Mouse (Mus musculus): ENCODE results near the gene Fgfr2.

The Fgfr2 gene

DNA sequence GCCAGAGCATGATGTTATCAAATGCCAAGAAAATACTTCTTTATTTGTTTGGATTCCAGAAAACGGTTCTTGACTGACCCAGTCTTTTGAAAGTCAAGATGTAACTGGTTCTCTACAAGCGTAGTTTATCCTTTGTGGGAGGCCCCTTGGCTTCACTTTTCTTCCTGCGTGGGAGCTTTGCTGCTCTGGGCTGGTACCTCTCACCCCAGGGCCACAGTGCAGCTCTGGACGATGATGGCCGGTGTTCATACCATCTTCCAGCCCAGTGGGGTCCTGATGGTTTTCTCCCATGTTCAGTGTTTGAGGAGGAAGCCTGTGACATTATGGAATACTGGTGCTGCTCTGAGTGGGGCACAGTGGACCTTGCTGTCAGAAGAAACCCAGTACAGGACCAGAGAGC is 1575.7 kb downstream of the Fgfr2 start:
- no peak for DNase-seq (ENCODE audit: low read depth in 2 of 2, low spot score in 2 of 2)

DNA sequence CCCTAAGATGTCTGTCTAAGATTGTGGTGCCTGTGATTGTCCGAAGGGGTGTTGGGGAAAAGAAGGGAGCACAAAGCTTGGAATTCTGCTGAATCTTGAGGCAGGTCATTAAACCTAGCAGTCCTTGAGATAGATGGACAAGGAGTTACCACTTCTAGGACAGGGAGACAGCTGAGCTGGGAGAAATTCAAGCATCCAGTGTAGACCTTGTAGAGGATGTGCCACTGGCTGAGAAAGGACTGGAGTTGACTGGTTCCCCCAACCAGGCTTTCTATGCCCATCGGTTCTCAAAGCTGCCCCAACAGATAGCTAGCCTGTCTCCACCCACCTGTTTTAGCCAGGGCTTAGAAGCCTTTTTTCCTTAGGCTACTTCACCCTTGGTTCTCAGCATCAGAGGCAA is 1576.7 kb downstream of the Fgfr2 start:
- no peak for DNase-seq (ENCODE audit: low read depth in 2 of 2, low spot score in 2 of 2)

DNA sequence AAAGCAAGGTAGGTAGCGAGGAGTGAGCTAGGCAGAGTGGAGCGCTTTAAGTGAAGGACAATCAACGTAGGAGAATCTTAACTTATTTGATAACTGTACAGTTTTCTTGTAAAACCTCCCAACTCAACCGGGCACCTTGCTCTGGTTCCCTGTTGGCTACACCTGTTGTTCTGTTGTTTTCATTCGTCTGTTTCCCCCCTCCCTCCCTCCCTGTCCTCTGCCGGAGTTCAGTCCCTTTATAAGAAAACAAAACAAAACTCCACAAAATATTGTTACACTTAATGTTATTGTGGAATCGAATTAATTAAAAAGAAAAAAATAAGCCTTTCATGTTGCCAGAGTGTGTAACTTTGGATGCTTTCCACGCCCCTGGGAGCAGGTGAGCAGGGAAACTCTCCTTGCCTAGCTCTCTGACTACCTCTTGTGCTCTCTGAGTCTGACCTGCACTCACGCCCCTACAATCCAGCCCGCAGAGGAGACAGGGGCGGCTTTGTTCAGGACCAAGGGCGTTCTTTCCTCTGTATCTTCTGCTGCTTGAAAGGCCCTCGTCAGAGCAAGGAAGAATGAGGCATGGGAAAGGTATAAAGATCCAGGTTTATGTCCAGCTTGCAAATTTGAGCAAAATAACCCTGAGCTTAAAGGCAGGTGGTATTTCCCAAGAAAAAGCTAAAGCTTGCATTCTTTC is 1577.3 kb downstream of the Fgfr2 start:
- DNase-seq (ENCODE audit: low read depth in 2 of 2, low spot score in 2 of 2): no peak

DNA sequence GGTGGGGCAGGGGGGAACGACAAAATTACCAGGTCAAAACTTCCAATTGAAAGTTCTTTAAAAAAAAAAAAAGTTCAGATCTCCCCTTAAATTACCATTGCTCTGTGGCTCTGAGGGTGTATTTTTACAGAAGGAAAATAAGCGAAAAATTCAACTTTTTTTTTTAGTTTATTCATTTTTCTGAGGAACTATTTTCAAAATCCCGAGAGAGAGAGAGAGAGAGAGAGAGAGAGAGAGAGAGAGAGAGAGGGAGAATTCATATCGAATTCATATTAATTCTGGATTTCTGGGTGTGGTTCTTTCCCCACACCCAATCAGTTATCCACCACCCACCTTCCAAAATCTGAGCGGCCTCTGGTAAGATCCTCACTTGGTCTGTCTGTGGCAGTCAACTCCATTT is 1578.3 kb downstream of the Fgfr2 start:
- no peak for DNase-seq (ENCODE audit: low read depth in 2 of 2, low spot score in 2 of 2)

DNA sequence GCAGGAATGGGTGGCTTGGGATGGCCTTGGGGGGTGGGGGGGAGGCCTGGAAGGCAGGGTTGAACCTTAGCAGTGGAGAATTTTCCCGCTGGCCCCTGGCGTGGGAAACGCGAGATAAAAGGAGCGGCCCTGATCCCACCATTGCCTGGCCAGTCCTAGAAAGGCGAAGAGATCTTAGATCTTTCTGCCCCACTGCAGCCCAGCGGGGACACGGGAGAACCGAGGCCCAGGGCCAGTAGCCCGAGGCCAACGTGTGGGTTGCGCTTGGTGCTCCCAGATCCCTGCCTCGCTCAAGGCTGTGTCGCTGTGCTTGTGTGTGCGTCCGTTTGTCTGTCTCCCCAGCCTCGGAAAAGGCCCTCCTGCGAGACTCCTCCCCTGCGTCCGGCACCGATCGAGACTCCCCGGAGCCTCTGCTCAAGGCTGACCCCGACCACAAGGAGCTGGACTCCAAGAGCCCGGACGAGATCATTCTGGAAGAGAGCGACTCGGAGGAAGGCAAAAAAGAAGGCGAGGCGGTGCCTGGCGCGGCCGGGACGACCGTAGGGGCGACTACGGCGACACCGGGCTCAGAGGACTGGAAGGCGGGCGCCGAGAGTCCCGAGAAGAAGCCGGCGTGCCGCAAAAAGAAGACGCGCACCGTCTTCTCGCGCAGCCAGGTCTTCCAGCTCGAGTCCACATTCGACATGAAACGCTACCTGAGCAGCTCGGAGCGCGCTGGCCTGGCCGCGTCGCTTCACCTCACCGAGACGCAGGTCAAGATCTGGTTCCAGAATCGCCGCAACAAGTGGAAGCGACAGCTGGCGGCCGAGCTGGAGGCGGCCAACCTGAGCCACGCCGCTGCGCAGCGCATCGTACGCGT is 1579.3 kb downstream of the Fgfr2 start:
- DNase-seq (ENCODE audit: low read depth in 2 of 2, low spot score in 2 of 2): no peak

DNA sequence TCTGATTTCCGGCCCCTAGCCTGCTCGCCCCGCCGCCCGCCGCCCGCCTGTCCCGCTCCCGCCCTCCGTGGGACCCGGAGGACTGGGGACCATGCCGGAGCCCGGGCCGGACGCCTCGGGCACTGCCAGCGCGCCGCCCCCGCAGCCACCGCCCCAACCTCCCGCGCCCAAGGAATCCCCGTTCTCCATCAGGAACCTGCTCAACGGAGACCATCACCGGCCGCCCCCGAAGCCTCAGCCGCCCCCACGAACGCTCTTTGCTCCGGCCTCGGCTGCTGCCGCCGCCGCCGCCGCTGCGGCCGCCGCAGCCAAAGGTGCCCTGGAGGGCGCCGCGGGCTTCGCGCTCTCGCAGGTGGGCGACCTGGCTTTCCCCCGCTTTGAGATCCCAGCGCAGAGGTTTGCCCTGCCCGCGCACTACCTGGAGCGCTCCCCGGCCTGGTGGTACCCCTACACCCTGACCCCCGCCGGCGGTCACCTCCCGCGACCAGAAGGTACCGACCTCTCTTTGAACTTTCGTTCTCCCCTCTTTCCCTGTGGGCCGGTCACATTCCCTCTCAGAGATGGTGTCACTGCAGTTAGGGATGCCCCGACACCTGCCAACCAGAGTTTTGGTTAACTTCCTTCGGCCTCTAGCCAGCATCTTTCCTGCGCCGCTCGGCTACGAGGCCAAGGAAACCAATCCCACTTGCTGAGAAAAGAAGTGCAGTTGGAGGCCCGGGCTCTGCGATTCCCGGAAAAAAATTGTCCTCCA is 1580.1 kb downstream of the Fgfr2 start:
- DNase-seq (ENCODE audit: low read depth in 2 of 2, low spot score in 2 of 2): no peak

DNA sequence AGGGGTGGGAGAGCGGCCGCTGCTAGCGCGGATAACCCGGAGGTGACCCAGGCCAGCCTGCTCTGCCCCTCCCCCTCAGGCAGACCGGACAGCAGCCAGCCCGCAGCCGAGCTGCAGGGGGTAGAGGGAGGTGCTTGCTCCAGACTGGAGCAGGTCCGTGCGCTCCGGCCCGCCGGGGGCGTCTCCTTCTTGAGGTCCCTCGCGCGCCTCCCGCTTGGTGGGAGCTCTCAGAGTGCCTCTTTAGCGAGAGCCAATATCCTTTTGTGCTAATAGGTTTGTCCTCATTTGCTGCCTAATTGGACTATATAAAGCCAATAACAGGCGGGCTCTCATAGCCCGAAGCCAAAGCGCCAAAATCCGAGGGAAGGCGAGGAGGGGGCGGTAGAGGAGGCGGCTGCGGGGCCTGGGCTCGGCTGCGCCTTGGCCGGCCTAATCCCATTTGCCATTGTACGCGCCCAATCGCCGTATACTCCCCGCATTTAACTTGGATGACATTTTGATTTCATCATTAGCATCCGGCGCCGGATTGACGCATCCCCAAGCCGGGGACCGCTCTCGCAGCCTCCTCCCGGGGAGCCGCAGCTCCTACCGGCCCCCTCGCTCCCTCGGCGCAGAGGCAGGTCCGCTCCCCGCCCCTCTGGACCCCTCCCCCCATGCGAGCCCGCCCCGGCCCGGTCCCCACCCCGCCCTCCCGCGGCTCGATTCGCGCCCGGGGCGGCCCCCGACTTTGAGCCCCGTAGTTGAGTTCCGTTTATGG is 1580.9 kb downstream of the Fgfr2 start, which contains the start of gene Hmx3:
Gene Hmx3, plus strand, starts transcription at position 753 of the 757 bp plus-strand sequence.
- DNase-seq (ENCODE audit: low read depth in 2 of 2, low spot score in 2 of 2): no peak

DNA sequence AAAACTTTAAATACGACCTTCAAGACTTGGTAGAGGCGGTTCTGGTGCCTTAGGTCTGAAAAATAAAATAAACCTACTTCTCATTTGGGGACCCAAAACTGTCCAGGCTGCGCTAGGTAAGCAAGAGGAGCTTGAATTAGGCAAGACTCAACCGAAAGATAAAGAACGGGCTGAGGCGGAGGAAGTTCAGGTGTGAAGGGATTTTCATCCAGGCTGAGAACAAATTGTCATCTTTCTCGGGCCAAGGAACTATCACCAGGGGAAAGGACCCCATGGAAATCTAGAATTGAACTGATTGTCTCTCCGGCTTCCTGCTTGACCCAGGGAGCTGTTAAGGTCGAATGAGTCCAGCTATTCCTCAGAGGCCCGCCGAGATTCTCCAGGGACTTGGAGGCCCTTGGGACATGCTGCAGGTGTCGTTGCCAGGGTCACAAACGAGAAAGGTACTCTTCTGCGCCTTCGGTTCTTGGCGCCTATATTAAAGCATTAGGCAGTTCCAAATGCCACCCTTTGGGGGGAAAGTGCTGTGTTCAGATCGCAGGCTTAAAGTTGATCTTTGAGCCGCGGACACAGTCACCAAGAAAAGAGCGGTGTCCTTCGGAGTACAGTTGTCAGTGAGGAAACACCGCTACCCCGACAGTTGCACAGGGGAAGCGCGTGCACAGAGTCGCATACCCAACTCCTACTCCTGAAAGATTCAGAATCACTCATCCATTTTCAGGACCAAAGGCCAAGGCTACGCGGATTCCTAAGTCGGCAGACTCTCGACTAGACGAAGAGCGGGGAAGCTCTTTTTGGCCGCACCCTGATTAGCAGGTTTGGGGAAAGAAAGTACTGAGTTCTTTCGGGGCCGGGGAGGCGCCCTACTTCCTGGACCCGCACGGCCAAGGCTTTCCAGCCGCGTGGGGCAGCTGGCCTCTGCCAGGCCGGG is 1581.7 kb downstream of the Fgfr2 start:
- DNase-seq (ENCODE audit: low read depth in 2 of 2, low spot score in 2 of 2): no peak

DNA sequence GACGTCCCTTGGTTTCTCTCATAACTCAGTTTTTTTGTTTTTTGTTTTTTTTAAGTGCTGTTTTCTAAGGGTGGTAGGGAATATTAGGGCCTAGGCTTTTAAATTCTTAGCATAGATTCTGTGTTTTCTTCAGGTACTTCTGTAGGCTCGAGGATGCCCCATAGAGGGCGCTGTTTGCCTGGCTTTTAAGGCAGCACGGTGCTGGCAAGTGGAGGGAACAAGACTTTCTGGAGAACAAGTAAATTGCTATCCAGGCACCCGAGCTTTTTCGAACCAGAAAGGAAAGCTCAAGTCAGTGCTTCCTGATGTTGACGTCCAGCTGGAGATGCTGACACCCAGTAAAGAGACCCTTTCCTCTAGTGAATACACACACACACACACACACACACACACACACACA is 1583.2 kb downstream of the Fgfr2 start:
- DNase-seq (ENCODE audit: low read depth in 2 of 2, low spot score in 2 of 2): peak; percentile 62 to 68

DNA sequence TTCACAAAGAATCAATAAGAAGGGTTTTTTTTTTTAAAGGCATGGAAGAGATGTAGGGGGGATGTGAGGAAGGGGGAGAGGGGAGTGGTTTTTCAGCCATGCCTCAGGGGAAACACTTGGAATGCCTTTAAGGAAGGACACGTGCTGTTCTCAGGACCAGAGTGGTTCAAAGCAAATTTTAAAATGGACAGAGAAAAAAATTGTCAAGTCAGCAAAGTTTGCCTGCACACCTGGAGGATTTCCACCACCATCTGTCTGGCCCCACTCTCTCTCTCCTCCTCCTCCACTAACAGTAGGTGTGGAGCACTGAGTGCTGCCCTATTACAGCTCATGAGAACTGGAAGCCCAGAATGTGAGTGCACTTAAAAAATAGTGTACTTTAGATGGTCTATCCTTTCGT is 1619.4 kb downstream of the Fgfr2 start:
- DNase-seq (ENCODE audit: low read depth in 2 of 2, low spot score in 2 of 2): no peak

DNA sequence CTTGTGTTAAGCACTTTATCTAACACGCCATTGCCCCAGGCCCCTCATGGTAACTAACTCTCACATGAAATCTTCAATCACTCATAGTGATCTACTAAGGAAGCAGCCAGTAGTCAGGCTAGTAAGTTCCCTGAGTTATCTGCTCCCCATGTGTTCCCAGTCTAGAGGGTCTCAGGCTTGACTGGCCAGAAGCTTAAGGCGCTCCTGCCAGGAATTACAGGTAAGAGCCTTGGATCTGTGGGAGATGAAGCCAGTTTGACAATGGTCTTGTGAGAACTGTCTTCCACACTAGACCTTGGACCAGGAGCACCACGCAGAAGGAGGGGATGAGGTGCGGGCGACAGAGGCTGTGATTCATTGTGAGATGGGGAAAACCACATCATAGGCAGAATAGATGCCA is 1644.7 kb downstream of the Fgfr2 start:
- DNase-seq (ENCODE audit: low read depth in 2 of 2, low spot score in 2 of 2): no peak

DNA sequence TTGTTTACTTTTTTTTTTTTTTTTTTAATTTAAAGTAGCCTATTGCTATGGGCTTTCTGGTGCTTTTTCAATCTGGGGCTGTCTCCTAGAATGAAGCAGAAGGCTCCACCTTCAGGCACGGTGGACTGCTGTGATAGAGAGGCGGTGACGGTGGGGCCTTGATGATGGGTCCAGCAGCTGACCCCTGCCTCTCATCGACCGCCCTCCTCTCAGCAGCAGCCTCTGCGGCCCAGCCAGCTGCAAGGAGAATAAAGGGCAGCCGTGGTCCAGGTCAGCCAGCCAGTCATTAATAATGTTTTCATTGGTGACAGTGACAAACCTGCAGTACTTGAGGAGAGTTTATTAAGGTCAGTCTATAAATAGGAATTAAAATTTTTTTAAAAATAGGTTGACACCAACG is 1646.0 kb downstream of the Fgfr2 start:
- no peak for DNase-seq (ENCODE audit: low read depth in 2 of 2, low spot score in 2 of 2)

DNA sequence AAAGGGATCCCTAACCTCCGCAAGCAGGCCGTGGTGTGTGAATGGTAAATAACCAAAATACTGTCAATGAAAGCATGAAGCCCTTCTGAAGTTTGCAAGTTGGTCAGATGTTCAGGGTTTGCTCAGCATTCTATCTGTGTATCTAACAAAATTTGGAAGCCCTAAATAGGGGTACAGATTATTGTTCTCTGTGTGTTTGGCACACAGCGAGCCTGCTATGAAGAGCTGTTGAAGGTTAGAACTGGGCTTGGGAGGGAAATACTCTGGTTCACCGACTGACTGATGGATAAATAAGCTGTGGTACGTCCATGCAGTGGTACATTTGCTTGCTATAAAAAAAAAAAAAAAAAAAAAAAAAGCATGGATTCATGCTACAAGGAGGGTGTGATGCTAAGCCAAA is 1651.6 kb downstream of the Fgfr2 start:
- no peak for DNase-seq (ENCODE audit: low read depth in 2 of 2, low spot score in 2 of 2)

DNA sequence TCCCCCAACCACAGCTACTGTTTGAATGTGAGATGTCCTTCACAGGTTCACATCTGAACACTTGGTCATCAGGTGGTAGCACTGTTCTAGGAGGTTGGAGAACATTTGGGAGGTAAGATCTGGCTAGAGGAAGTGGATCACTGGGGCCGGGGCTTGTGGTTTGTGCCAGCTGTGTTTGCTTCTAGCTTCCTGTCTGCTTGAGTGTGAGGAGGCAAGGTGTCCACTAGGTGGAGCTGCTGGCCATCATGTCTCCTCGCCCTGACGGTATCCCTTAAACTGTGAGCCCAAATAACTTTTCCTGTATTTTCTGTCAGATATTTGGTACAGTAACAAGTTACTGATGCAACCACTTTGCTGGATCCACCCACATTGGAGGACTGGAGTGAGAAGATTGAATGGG is 1653.6 kb downstream of the Fgfr2 start:
- DNase-seq (ENCODE audit: low read depth in 2 of 2, low spot score in 2 of 2): no peak

DNA sequence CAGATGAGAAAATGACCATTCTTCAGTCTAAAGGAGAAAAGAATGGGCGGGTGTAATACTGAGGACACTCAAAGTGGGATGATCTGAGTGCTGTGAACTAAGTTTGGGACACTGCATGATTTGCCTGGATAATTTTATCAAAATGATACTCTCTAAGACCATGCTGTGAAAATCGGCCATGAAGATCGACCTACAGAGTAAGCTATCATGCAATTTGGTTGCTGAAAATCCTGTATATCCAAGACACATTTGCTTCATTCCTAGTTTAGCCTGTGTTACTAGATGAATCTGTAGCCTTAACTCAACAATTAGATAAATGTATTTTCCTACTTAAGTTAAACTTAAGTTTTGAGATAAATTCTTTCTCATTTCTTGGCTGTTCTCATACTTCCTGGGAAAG is 1655.8 kb downstream of the Fgfr2 start:
- no peak for DNase-seq (ENCODE audit: low read depth in 2 of 2, low spot score in 2 of 2)

DNA sequence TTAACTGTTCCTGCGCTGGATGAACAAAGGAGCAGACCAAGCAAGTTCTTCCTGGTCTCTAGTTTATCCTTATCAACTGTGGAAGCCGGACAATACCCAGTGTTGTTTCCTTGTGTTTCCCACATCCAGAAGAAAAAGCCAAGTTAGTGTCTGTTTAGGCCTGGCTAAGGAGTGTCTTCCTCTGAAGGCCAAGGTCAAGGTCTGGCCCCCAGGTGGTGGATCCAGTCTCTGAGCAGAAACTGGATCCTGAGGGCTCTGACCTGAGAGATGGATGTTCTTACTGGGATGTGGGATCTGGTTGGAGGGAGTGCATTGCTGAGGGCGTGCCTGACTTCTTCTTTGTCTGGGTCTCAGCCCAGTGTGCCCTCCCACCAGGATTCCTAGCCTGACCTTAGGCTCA is 1657.4 kb downstream of the Fgfr2 start:
- no peak for DNase-seq (ENCODE audit: low read depth in 2 of 2, low spot score in 2 of 2)

DNA sequence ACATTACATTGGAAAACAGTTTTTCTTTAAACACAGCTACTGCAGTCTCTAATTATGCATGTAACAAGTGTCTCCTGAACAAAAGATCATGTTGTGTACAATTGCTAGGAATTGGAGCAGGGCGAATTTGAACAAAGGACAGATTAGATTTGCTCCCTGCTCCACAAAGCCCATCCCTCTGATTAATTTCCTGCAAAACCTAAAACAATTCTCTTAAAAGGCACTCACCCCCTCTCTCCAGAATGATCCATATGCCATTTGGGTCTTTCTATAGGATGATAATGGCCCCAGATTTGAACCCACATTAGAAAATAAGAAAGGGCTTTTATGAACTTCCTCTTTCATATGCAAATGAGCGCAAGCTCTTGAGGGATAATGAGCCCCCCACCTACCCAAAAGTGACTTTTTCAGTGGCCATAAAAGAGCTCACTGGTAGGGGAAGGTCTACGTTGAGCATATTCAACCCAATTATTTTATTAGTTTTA is 1658.0 kb downstream of the Fgfr2 start:
- DNase-seq (ENCODE audit: low read depth in 2 of 2, low spot score in 2 of 2): no peak

DNA sequence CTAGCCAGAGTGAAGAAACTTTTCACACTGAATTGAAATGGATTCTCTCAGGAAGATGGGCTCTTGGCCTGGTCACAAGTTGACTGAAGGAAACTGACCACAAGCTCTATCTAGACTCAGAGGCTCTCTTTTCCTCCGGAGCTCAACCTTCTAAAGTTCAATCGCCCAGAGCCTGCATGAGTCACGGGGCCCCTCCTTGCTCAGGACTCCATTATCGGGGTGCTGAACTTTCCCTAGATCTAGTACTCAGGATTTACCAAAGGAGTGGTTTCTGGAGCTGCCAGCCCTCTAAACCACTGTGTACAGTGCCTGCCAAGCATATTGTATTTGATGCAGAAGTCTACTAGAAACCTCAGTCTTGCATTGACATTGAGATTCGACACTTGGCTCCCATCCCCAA is 1666.4 kb downstream of the Fgfr2 start:
- DNase-seq (ENCODE audit: low read depth in 2 of 2, low spot score in 2 of 2): no peak

DNA sequence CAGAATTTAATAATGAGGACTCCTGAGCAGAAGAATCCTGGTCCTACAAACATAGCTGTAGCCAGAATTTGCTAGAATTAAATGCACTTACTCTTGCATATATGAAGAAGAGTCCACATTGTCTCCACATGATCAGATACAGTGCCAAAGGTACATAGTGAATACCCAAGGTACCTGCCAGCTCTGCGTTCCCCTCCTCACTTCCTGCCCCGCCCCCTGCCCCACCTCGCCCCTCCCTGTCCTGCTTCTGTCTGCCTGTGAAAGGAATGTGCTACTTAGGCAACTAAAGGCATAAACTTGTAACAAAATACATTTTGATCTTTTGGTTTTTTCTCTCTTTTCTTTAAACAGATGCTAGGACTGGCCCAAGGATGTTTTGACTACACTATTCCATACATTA is 1686.1 kb downstream of the Fgfr2 start:
- DNase-seq (ENCODE audit: low read depth in 2 of 2, low spot score in 2 of 2): no peak

DNA sequence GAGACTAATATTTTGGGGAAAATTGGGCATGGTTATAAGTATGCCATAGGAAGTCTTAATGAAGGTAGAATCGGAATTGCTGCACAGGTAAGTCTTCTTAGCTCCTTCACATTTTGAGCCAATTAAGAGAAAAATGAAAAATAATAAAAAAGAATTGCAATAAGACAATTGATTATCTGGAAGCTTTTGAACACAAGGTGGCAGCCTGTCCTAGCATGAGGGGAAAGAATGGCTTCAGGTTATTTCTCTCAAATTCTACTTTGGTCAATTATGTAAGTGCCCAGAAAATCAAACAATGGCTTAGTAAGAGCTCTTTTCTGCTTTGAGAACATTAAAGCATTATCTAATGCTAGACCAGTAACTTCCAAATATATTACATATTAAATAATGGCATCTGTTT is 1688.9 kb downstream of the Fgfr2 start:
- no peak for DNase-seq (ENCODE audit: low read depth in 2 of 2, low spot score in 2 of 2)
